Mouse (Mus musculus): ENCODE results near the gene Pagr1b. TPM values are rescaled to one million over a fixed set of nuclear protein-coding genes. Genes with fewer than 3 reads are reported as not detected.

Gene Pagr1b
- polyA plus RNA-seq, 1 experiment from 2014 or later, result not detected

- peak; percentile 93 for TF ChIP-seq CTCF (IDR thresholded peaks at IDR 0.05; ENCODE audit: low read depth)
- 2% methylated on average over 30 of the region's 30 CpGs for WGBS
- peaks cover 15% of the 10 kb centered on the region; the same call in 1 of the 2 replicates for H3K4me1 ChIP-seq (replicated peaks; ENCODE audit: control insufficient read depth, insufficient read depth, low read length)
- no peaks in the 10 kb centered on the region for H3K9me3 ChIP-seq (ENCODE audit: control insufficient read depth)
- ATAC-seq, result peak; percentile 28
- peak overlapping the region; percentile 79 for H3K4me3 ChIP-seq (ENCODE audit: low read depth, low read length)
- no peaks in the 10 kb centered on the region for H3K27me3 ChIP-seq (replicated peaks; ENCODE audit: control insufficient read depth, insufficient read depth, low read length)
- H3K9ac ChIP-seq (ENCODE audit: low read depth, low read length), result peak overlapping the region; percentile 78
- H3K27ac ChIP-seq (ENCODE audit: low read depth, low read length), result peak overlapping the region; percentile 96
- peak overlapping the region; percentile 90 for H3K4me2 ChIP-seq (replicated peaks; ENCODE audit: low read depth)
- peaks cover 28% of the 10 kb centered on the region for H3K36me3 ChIP-seq (ENCODE audit: control insufficient read depth, insufficient read depth)
Observed at GRCm38 (mm10) chr7:127024755-127025555, 8.7 kb upstream of the Pagr1b start.

GRCm38 (mm10) chr7:127023896-127024690 is 7.8 kb upstream of the Pagr1b start:
- Histone ChIP-seq H3K36me3 (ENCODE audit: control insufficient read depth, insufficient read depth) (peaks cover 26% of the 10 kb centered on the region), H3K9me3 (ENCODE audit: control insufficient read depth) (no peaks in the 10 kb centered on the region), H3K27ac (ENCODE audit: low read depth, low read length) (peak overlapping the region; percentile 28), H3K4me3 (ENCODE audit: low read depth, low read length) (peak overlapping the region; percentile 79), H3K4me1 (replicated peaks; ENCODE audit: control insufficient read depth, insufficient read depth, low read length) (peaks cover 15% of the 10 kb centered on the region; the same call in 1 of the 2 replicates), H3K4me2 (replicated peaks; ENCODE audit: low read depth) (peak overlapping the region; percentile 90), H3K9ac (ENCODE audit: low read depth, low read length) (peak overlapping the region; percentile 78), H3K27me3 (replicated peaks; ENCODE audit: control insufficient read depth, insufficient read depth, low read length) (no peaks in the 10 kb centered on the region)
- no peak for TF ChIP-seq CTCF (IDR thresholded peaks at IDR 0.05; ENCODE audit: low read depth)
- 17% methylated on average over 19 of the region's 19 CpGs for WGBS
- no peak for ATAC-seq

GRCm38 (mm10) chr7:127023272-127023691 is 7.0 kb upstream of the Pagr1b start:
- Histone ChIP-seq H3K4me3 (ENCODE audit: low read depth, low read length) (no peak overlapping the region), H3K27me3 (replicated peaks; ENCODE audit: control insufficient read depth, insufficient read depth, low read length) (no peaks in the 10 kb centered on the region), H3K4me2 (replicated peaks; ENCODE audit: low read depth) (peak overlapping the region; percentile 90), H3K4me1 (replicated peaks; ENCODE audit: control insufficient read depth, insufficient read depth, low read length) (peaks cover 15% of the 10 kb centered on the region; the same call in 1 of the 2 replicates), H3K36me3 (ENCODE audit: control insufficient read depth, insufficient read depth) (peaks cover 24% of the 10 kb centered on the region), H3K9me3 (ENCODE audit: control insufficient read depth) (no peaks in the 10 kb centered on the region), H3K27ac (ENCODE audit: low read depth, low read length) (no peak overlapping the region), H3K9ac (ENCODE audit: low read depth, low read length) (no peak overlapping the region)
- no peak for TF ChIP-seq CTCF (IDR thresholded peaks at IDR 0.05; ENCODE audit: low read depth)
- no peak for ATAC-seq
- 70% methylated on average over 12 of the region's 13 CpGs for WGBS

- ATAC-seq, result no peak
- Histone ChIP-seq H3K4me3 (ENCODE audit: low read depth, low read length) (no peak overlapping the region), H3K36me3 (ENCODE audit: control insufficient read depth, insufficient read depth) (peaks cover 24% of the 10 kb centered on the region), H3K4me1 (replicated peaks; ENCODE audit: control insufficient read depth, insufficient read depth, low read length) (peaks cover 11% of the 10 kb centered on the region; the same call in 1 of the 2 replicates), H3K27ac (ENCODE audit: low read depth, low read length) (peak overlapping the region; percentile 28; the same call in 1 of the 2 replicates), H3K27me3 (replicated peaks; ENCODE audit: control insufficient read depth, insufficient read depth, low read length) (no peaks in the 10 kb centered on the region), H3K4me2 (replicated peaks; ENCODE audit: low read depth) (no peak overlapping the region), H3K9ac (ENCODE audit: low read depth, low read length) (no peak overlapping the region), H3K9me3 (ENCODE audit: control insufficient read depth) (no peaks in the 10 kb centered on the region)
- WGBS, result 83% methylated on average over 7 of the region's 7 CpGs
- TF ChIP-seq CTCF (IDR thresholded peaks at IDR 0.05; ENCODE audit: low read depth), result no peak
Observed at GRCm38 (mm10) chr7:127022528-127023271, 6.4 kb upstream of the Pagr1b start.

GRCm38 (mm10) chr7:127021563-127022527 is 5.6 kb upstream of the Pagr1b start:
- Histone ChIP-seq H3K9ac (ENCODE audit: low read depth, low read length) (0 out of 2 replicates have a peak overlapping the region, but pooled peaks have one; percentile 11), H3K4me2 (replicated peaks; ENCODE audit: low read depth) (peak overlapping the region; percentile 73), H3K36me3 (ENCODE audit: control insufficient read depth, insufficient read depth) (peaks cover 24% of the 10 kb centered on the region), H3K4me1 (replicated peaks; ENCODE audit: control insufficient read depth, insufficient read depth, low read length) (peaks cover 11% of the 10 kb centered on the region; the same call in 1 of the 2 replicates), H3K27me3 (replicated peaks; ENCODE audit: control insufficient read depth, insufficient read depth, low read length) (no peaks in the 10 kb centered on the region), H3K4me3 (ENCODE audit: low read depth, low read length) (peak overlapping the region; percentile 41; the same call in 1 of the 2 replicates), H3K9me3 (ENCODE audit: control insufficient read depth) (no peaks in the 10 kb centered on the region), H3K27ac (ENCODE audit: low read depth, low read length) (peak overlapping the region; percentile 28; the same call in 1 of the 2 replicates)
- ATAC-seq, result no peak
- no peak for TF ChIP-seq CTCF (IDR thresholded peaks at IDR 0.05; ENCODE audit: low read depth)
- WGBS, result 40% methylated on average over 5 of the region's 5 CpGs

All from intestine, postnatal 0 days (tissue).